8 mouse cellular contexts compared by ENCODE assay signal in the genomic region with DNA sequence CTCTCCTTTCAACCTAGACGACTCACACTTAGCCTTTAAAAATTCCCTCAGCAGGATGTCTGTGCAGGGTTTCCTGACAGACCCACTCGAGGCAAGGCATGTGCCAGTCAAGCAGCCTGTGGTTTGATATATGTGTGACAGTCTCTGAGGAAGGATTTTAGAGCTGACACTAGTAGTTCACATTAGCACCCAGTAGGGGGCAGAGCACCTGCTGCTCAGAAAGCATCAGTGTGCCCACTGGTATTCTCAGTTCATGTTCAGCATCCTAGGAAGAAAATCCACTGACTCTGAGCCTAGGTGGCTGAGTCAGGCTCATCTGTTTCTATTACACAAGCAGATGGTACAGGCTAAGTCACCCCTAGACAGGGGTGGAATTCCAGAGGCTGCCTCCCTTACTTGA. TPM values are rescaled to one million over a fixed set of nuclear protein-coding genes. Genes with fewer than 3 reads are reported as not detected.
A peak's percentile ranks its signal among the peaks of the same experiment; 100 is the strongest.
DNase-seq lines count a peak whose midpoint lies in the region; TF ChIP-seq lines count a peak whose summit lies in the region.
"Had no signal": no experiment of that assay in that cellular context is flagged by ENCODE, and none has a peak within 500 bp of the region (broad histone marks: within the 10 kb centered on the region; RNA-seq: fewer than 3 reads in every experiment).

No protein-coding gene starts in this region.

- TF ChIP-seq POLR2A in testis, adult 2 months (IDR thresholded peaks at IDR 0.05; ENCODE audit: control insufficient read depth, low read depth, low read length) = no peak

- no peaks in the 10 kb centered on the region for H3K27me3 ChIP-seq in testis, adult 2 months (ENCODE audit: control insufficient read depth, insufficient read depth, low read length)

- H3K4me1 ChIP-seq in testis, adult 2 months (ENCODE audit: control insufficient read depth, insufficient read depth, low read length) = peaks cover 5% of the 10 kb centered on the region; the same call in 1 of the 2 replicates
- H3K4me1 ChIP-seq: embryonic facial prominence, embryonic 13.5 days had no signal

- H3K4me3 ChIP-seq in testis, adult 2 months (ENCODE audit: control insufficient read depth, low read depth, low read length) = no peak overlapping the region
- H3K4me3 ChIP-seq: embryonic facial prominence, embryonic 13.5 days had no signal

- DNase-seq in kidney, adult 18-20 months = peak; percentile 5
- no peak for DNase-seq in kidney, adult 11 months
- no peak for DNase-seq in testis, postnatal 14 days (ENCODE audit: low spot score)
- peak; percentile 45 for DNase-seq in embryo, embryonic 10.5 days (ENCODE audit: low spot score)
- DNase-seq in thymus, postnatal 25 days = peak; percentile 13
- no peak for DNase-seq in heart, adult 11 months

- TF ChIP-seq CTCF in testis, adult 2 months (IDR thresholded peaks at IDR 0.05; ENCODE audit: control insufficient read depth, insufficient read depth, insufficient replicate concordance, low read depth, low read length) = peak; percentile 41; the same call in 1 of the 2 replicates

- H3K27ac ChIP-seq in testis, adult 2 months (ENCODE audit: control insufficient read depth, insufficient read depth, low read depth, low read length) = no peak overlapping the region
- H3K27ac ChIP-seq: embryonic facial prominence, embryonic 13.5 days had no signal

- H3K36me3 ChIP-seq in testis, adult 2 months (ENCODE audit: control insufficient read depth, insufficient read depth, low read length) = no peaks in the 10 kb centered on the region
- H3K36me3 ChIP-seq: embryonic facial prominence, embryonic 13.5 days had no signal

RNA-seq across cellular contexts. Expression of gene Wdfy4, which starts 39.0 kb away (rescaled TPM):
- polyA plus RNA-seq in testis, adult 2 months (2012; rRNA removed) = 4.0 and 4.8 TPM in 2 replicates

Comparison
In these comparisons a context has a peak if more than half of its experiments do, and no peak if none do; other contexts are left out.
1. DNase-seq: peak in kidney, adult 18-20 months (single experiment), embryo, embryonic 10.5 days (single experiment) and thymus, postnatal 25 days (single experiment); none in kidney, adult 11 months (single experiment), testis, postnatal 14 days (single experiment) and heart, adult 11 months (single experiment).